In genomic region chr8:128508723-128509122, GRCm38 (mm10) we compare ENCODE assay signal across 17 mouse cellular contexts.
A peak's percentile ranks its signal among the peaks of the same experiment; 100 is the strongest.
DNase-seq lines count a peak whose midpoint lies in the region; ATAC-seq and TF ChIP-seq lines count a peak whose summit lies in the region.
"Had no signal": no experiment of that assay in that cellular context is flagged by ENCODE, and none has a peak within 500 bp of the region (broad histone marks: within the 10 kb centered on the region; RNA-seq: fewer than 3 reads in every experiment).

No protein-coding gene starts in this region.

- H3K27ac ChIP-seq in heart, embryonic 14.5 days (replicated peaks in 1 of 2; ENCODE audit: control insufficient read depth in 1 of 2, insufficient read depth in 1 of 2, low read depth in 2 of 2, low read length in 2 of 2), result peak overlapping the region; percentile 32 to 39
- no peak overlapping the region for H3K27ac ChIP-seq in midbrain, postnatal 0 days (ENCODE audit: low read depth, low read length)
- H3K27ac ChIP-seq in midbrain, embryonic 16.5 days (ENCODE audit: low read length), result no peak overlapping the region
- H3K27ac ChIP-seq: embryonic facial prominence, embryonic 12.5 days; hindbrain, embryonic 15.5 days had no signal

- H3K36me3 ChIP-seq in heart, embryonic 14.5 days (ENCODE audit: control insufficient read depth, insufficient read depth, low read length), result peaks cover 15% of the 10 kb centered on the region
- H3K36me3 ChIP-seq in midbrain, postnatal 0 days (ENCODE audit: insufficient read depth, low read length), result no peaks in the 10 kb centered on the region; the same call in 1 of the 2 replicates
- no peaks in the 10 kb centered on the region for H3K36me3 ChIP-seq in midbrain, embryonic 16.5 days (ENCODE audit: control insufficient read depth, insufficient read depth, low read length)
- H3K36me3 ChIP-seq: embryonic facial prominence, embryonic 12.5 days; hindbrain, embryonic 15.5 days had no signal

- no peak for ATAC-seq in heart, embryonic 14.5 days (ENCODE audit: insufficient number of reproducible peaks, insufficient read depth, low FRiP score, low read depth)
- ATAC-seq in midbrain, postnatal 0 days (ENCODE audit: low FRiP score), result no peak
- no peak for ATAC-seq in midbrain, embryonic 16.5 days
- ATAC-seq in inflammation-experienced regulatory T-cells, adult 6 months, result no peak
- ATAC-seq: activated CD4-positive, CD25-positive, alpha-beta regulatory T cell, adult 4 months; lung, postnatal 0 days had no signal

- H3K4me3 ChIP-seq in heart, embryonic 14.5 days (ENCODE audit: control insufficient read depth in 1 of 2, insufficient read depth in 1 of 2, low read depth in 1 of 2, low read length in 2 of 2), result no peak overlapping the region
- H3K4me3 ChIP-seq in midbrain, postnatal 0 days (ENCODE audit: low read depth, low read length), result no peak overlapping the region
- no peak overlapping the region for H3K4me3 ChIP-seq in midbrain, embryonic 16.5 days (ENCODE audit: low read depth, low read length)
- H3K4me3 ChIP-seq: embryonic facial prominence, embryonic 12.5 days; hindbrain, embryonic 15.5 days had no signal

- intact Hi-C loops in heart, postnatal 10 days (cut with DNase I), result no loop called here

- H3K9ac ChIP-seq in heart, embryonic 14.5 days (ENCODE audit: low read length), result no peak overlapping the region
- no peak overlapping the region for H3K9ac ChIP-seq in midbrain, postnatal 0 days (replicated peaks; ENCODE audit: low read length, poor library complexity, severe bottlenecking)
- no peak overlapping the region for H3K9ac ChIP-seq in midbrain, embryonic 16.5 days (ENCODE audit: low read depth, low read length)
- H3K9ac ChIP-seq: embryonic facial prominence, embryonic 12.5 days; hindbrain, embryonic 15.5 days had no signal

- DNase-seq in cerebellum, postnatal 10 days, result peak; percentile 64 to 74
- no peak for DNase-seq in cerebellum, adult 11-12 months
- no peak for DNase-seq in heart, postnatal 10 days
- peak; percentile 64 for DNase-seq in midbrain, postnatal 0 days (ENCODE audit: low spot score)
- DNase-seq in right cerebral cortex, postnatal 10 days (ENCODE audit: low spot score in 2 of 2), result peak; percentile 33 to 40
- DNase-seq: adrenal gland, postnatal 25 days; kidney, adult 2 months; kidney, postnatal 25 days; thymus, postnatal 36 days had no signal

- no peak overlapping the region for H3K4me2 ChIP-seq in heart, embryonic 14.5 days (ENCODE audit: low read length)
- no peak overlapping the region for H3K4me2 ChIP-seq in midbrain, postnatal 0 days (ENCODE audit: low read depth, low read length, poor library complexity, severe bottlenecking)
- H3K4me2 ChIP-seq in midbrain, embryonic 16.5 days (ENCODE audit: low read length), result no peak overlapping the region
- H3K4me2 ChIP-seq: embryonic facial prominence, embryonic 12.5 days; hindbrain, embryonic 15.5 days; liver, embryonic 11.5 days had no signal

- no peaks in the 10 kb centered on the region for H3K27me3 ChIP-seq in heart, embryonic 14.5 days (ENCODE audit: control insufficient read depth, insufficient read depth, low read length)
- H3K27me3 ChIP-seq in midbrain, postnatal 0 days (ENCODE audit: insufficient read depth, low read length), result no peaks in the 10 kb centered on the region
- H3K27me3 ChIP-seq in midbrain, embryonic 16.5 days (ENCODE audit: control insufficient read depth, insufficient read depth, low read depth, low read length), result no peaks in the 10 kb centered on the region
- H3K27me3 ChIP-seq: embryonic facial prominence, embryonic 12.5 days; hindbrain, embryonic 15.5 days had no signal

- TF ChIP-seq CTCF in midbrain, postnatal 0 days (IDR thresholded peaks at IDR 0.05), result no peak

- no peaks in the 10 kb centered on the region for H3K9me3 ChIP-seq in heart, embryonic 14.5 days (ENCODE audit: control insufficient read depth, low read length)
- H3K9me3 ChIP-seq in midbrain, postnatal 0 days (ENCODE audit: low read length), result no peaks in the 10 kb centered on the region
- no peaks in the 10 kb centered on the region for H3K9me3 ChIP-seq in midbrain, embryonic 16.5 days (replicated peaks; ENCODE audit: control insufficient read depth, low read length, poor library complexity, severe bottlenecking)
- H3K9me3 ChIP-seq: embryonic facial prominence, embryonic 12.5 days; hindbrain, embryonic 15.5 days had no signal

- peaks cover 4 to 18% of the 10 kb centered on the region in 2 experiments for H3K4me1 ChIP-seq in heart, embryonic 14.5 days (ENCODE audit: control insufficient read depth in 2 of 2, insufficient read depth in 2 of 2, low read length in 2 of 2)
- no peaks in the 10 kb centered on the region for H3K4me1 ChIP-seq in midbrain, postnatal 0 days (ENCODE audit: insufficient read depth, low read length)
- H3K4me1 ChIP-seq in midbrain, embryonic 16.5 days (ENCODE audit: control insufficient read depth, insufficient read depth, low read length), result no peaks in the 10 kb centered on the region; the same call in 1 of the 2 replicates
- H3K4me1 ChIP-seq: embryonic facial prominence, embryonic 12.5 days; hindbrain, embryonic 15.5 days had no signal

Comparison
In these comparisons a context has a peak if more than half of its experiments do, and no peak if none do; other contexts are left out.
1. DNase-seq: peak in cerebellum, postnatal 10 days (2 of 2), midbrain, postnatal 0 days (single experiment) and right cerebral cortex, postnatal 10 days (2 of 2); none in cerebellum, adult 11-12 months (single experiment) and heart, postnatal 10 days (0 of 2).
2. H3K27ac ChIP-seq: peak in heart, embryonic 14.5 days (2 of 2); none in midbrain, postnatal 0 days (single experiment) and midbrain, embryonic 16.5 days (single experiment).